Mouse (Mus musculus): ENCODE data around the gene Ptn. TPM values are rescaled to one million over a fixed set of nuclear protein-coding genes. Genes with fewer than 3 reads are reported as not detected.
"Not testable (repeated sequence)": the region's sequence is repeated elsewhere in the genome, so short reads cannot be mapped to it uniquely, and the experiment has no call there.

The Ptn gene
- polyA plus RNA-seq, 1 experiment from 2014 or later, result 622 TPM

DNA sequence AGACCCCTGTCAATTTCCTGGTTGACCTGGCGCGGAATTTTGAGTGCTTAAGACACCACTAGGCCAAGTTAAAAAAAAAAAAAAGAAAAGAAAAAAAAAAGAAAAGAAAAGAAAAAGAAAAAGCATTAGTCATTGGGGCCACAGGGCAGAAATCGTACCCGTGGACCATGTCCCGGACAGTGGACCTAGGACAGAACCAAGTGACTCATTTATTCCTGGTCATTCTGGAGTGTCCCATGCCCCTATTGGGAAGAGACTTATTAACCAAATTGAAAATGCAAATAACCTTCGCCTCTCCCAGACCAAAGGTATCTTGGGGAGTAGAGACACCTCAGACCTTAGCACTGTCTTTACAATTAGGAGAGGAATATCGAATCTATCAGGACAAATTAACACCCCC, 80.2 kb downstream of the Ptn start:
- not testable (repeated sequence) for H3K9ac ChIP-seq; H3K27ac ChIP-seq (replicated peaks); H3K4me3 ChIP-seq; ATAC-seq (ENCODE audit: low read depth); H3K4me1 ChIP-seq (replicated peaks); H3K4me2 ChIP-seq; H3K27me3 ChIP-seq
- H3K36me3 ChIP-seq, result peaks cover 69% of the 10 kb centered on the region
- WGBS, result 97% methylated on average over 7 of the region's 7 CpGs
- peaks cover 20% of the 10 kb centered on the region for H3K9me3 ChIP-seq

- ATAC-seq (ENCODE audit: low read depth), result no peak
- no peak overlapping the region for H3K9ac ChIP-seq
Measured at GRCm38 (mm10) chr6:36728079-36728478, 81.9 kb downstream of the Ptn start.

GRCm38 (mm10) chr6:36725509-36726160, 84.4 kb downstream of the Ptn start:
- no peak overlapping the region for H3K4me3 ChIP-seq
- no peak overlapping the region for H3K27ac ChIP-seq (replicated peaks)
- peaks cover 19% of the 10 kb centered on the region for H3K4me1 ChIP-seq (replicated peaks)
- H3K4me2 ChIP-seq, result no peak overlapping the region
- peaks cover 3% of the 10 kb centered on the region; the same call in 1 of the 2 replicates for H3K9me3 ChIP-seq
- no peak overlapping the region for H3K9ac ChIP-seq
- no peaks in the 10 kb centered on the region for H3K27me3 ChIP-seq
- no peak for ATAC-seq (ENCODE audit: low read depth)
- WGBS, result 71% methylated on average over 3 of the region's 3 CpGs
- peaks cover 31% of the 10 kb centered on the region for H3K36me3 ChIP-seq

More at GRCm38 (mm10) chr6:36728079-36728478, 81.9 kb downstream of the Ptn start:
- H3K36me3 ChIP-seq, result peaks cover 56% of the 10 kb centered on the region
- WGBS, result 74% methylated on average over 7 of the region's 7 CpGs
- 0 out of 2 replicates have a peak overlapping the region, but pooled peaks have one; percentile 1 for H3K27ac ChIP-seq (replicated peaks)
- H3K27me3 ChIP-seq, result no peaks in the 10 kb centered on the region
- peaks cover 20% of the 10 kb centered on the region for H3K9me3 ChIP-seq
- H3K4me2 ChIP-seq, result no peak overlapping the region
- no peak overlapping the region for H3K4me3 ChIP-seq
- peaks cover 8% of the 10 kb centered on the region for H3K4me1 ChIP-seq (replicated peaks)

- peak; percentile 91 for ATAC-seq (ENCODE audit: low read depth)
- H3K4me1 ChIP-seq (replicated peaks), result peaks cover 19% of the 10 kb centered on the region
- peaks cover 24% of the 10 kb centered on the region for H3K36me3 ChIP-seq
- 42% methylated on average over 5 of the region's 5 CpGs for WGBS
- no peak overlapping the region for H3K9ac ChIP-seq
- no peaks in the 10 kb centered on the region for H3K27me3 ChIP-seq
- H3K4me2 ChIP-seq, result no peak overlapping the region
- no peaks in the 10 kb centered on the region for H3K9me3 ChIP-seq
- peak overlapping the region; percentile 70 for H3K27ac ChIP-seq (replicated peaks)
- H3K4me3 ChIP-seq, result no peak overlapping the region
Measured at GRCm38 (mm10) chr6:36722769-36723549, 87.1 kb downstream of the Ptn start.

- peaks cover 43% of the 10 kb centered on the region for H3K36me3 ChIP-seq
- no peak overlapping the region for H3K4me2 ChIP-seq
- 85% methylated on average over 4 of the region's 4 CpGs for WGBS
- ATAC-seq (ENCODE audit: low read depth), result no peak
- no peaks in the 10 kb centered on the region for H3K27me3 ChIP-seq
- H3K4me3 ChIP-seq, result no peak overlapping the region
- H3K27ac ChIP-seq (replicated peaks), result no peak overlapping the region
- H3K9ac ChIP-seq, result no peak overlapping the region
- no peaks in the 10 kb centered on the region for H3K4me1 ChIP-seq (replicated peaks)
- no peaks in the 10 kb centered on the region for H3K9me3 ChIP-seq
Measured at GRCm38 (mm10) chr6:36713329-36713728, 96.7 kb downstream of the Ptn start.

- Histone ChIP-seq H3K9ac (no peak overlapping the region), H3K4me3 (no peak overlapping the region), H3K36me3 (no peaks in the 10 kb centered on the region), H3K27ac (replicated peaks) (no peak overlapping the region), H3K27me3 (no peaks in the 10 kb centered on the region), H3K9me3 (no peaks in the 10 kb centered on the region), H3K4me1 (replicated peaks) (no peaks in the 10 kb centered on the region; the same call in 1 of the 2 replicates), H3K4me2 (no peak overlapping the region)
- 38% methylated on average over 3 of the region's 3 CpGs for WGBS
- no peak for ATAC-seq (ENCODE audit: low read depth)
Measured at GRCm38 (mm10) chr6:36695481-36695880, 114.5 kb downstream of the Ptn start.

DNA sequence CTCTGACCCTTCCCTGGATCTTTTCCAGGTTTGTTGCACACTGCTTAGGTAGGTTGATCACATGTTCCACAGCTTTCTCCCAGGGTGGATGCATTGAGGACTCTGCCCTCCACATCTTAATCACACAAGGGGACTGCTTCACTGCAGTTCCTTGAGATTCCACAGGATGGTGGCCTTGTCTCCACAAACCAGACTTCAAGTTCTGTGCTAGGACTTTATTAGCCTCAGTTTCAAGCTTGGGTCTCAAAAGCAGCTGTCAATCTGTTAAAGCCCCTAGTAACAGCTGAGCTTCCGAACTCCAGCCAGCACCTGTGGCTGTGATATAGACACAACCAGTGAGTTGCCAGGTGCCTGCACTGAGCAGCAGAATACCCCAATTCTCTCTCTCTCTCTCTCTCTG, 118.5 kb downstream of the Ptn start:
- H3K27ac ChIP-seq (replicated peaks), result no peak overlapping the region
- no peak overlapping the region for H3K9ac ChIP-seq
- WGBS, result 4% methylated on average over 1 of the region's 1 CpGs
- H3K4me3 ChIP-seq, result no peak overlapping the region
- no peak overlapping the region for H3K4me2 ChIP-seq
- no peaks in the 10 kb centered on the region for H3K9me3 ChIP-seq
- ATAC-seq (ENCODE audit: low read depth), result peak; percentile 81; the same call in 1 of the 2 replicates
- no peaks in the 10 kb centered on the region; the same call in 1 of the 2 replicates for H3K4me1 ChIP-seq (replicated peaks)
- H3K36me3 ChIP-seq, result no peaks in the 10 kb centered on the region
- no peaks in the 10 kb centered on the region for H3K27me3 ChIP-seq

- Histone ChIP-seq H3K9me3 (no peaks in the 10 kb centered on the region), H3K9ac (no peak overlapping the region), H3K4me1 (replicated peaks) (no peaks in the 10 kb centered on the region; the same call in 1 of the 2 replicates), H3K27ac (replicated peaks) (no peak overlapping the region), H3K4me3 (no peak overlapping the region), H3K4me2 (no peak overlapping the region), H3K36me3 (no peaks in the 10 kb centered on the region), H3K27me3 (no peaks in the 10 kb centered on the region)
- no peak for ATAC-seq (ENCODE audit: low read depth)
- 90% methylated on average over 4 of the region's 4 CpGs for WGBS
Measured at GRCm38 (mm10) chr6:36690941-36691340, 119.1 kb downstream of the Ptn start.

DNA sequence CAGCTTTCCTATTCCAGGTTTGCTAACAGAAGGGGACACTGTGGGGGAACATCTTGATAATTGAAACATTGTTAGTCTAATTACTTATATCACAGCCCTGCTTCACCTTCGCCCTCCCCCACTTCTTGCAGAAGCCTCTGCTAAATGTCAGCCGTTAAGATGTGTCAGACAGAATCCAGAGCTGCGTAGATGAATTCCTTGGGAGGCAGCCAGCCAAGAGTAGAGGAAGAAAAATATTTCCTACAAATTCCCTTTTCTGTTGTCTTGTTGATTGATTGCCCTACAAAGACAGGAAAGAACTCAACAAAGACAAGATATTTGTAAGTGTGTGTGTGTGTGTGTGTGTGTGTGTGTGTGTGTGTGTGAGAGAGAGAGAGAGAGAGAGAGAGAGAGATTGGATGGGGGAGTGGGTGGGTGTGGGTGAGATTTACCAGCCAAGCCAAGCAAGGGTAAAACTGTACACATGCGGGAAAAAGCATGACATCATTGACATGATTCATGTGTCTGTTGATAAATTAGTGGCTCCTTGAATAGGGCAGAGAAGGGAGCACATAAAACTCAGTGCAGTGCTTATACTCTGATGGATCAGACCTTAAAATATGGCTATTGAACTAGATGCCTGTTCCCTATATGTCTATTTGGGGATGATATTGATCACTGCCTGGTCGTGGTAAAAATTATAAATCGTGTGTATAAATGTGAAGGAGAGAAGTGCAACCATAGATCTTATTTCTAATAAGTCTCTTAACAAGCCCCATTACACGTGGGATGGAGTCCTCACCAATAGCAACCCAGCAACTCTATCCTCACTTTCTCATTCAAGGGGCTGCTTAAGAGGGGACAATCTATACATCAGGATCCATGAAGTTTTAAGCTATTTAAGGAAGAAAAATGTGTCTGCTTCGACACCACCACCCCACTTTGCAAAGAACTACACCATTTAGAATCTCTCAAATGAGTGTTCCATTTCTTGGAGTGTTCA, 133.0 kb downstream of the Ptn start:
- peak; percentile 72; the same call in 1 of the 2 replicates for ATAC-seq (ENCODE audit: low read depth)
- no peaks in the 10 kb centered on the region for H3K9me3 ChIP-seq
- no peaks in the 10 kb centered on the region for H3K27me3 ChIP-seq
- H3K36me3 ChIP-seq, result no peaks in the 10 kb centered on the region
- no peak overlapping the region for H3K9ac ChIP-seq
- peak overlapping the region; percentile 38; the same call in 1 of the 2 replicates for H3K27ac ChIP-seq (replicated peaks)
- WGBS, result 59% methylated on average over 8 of the region's 8 CpGs
- peaks cover 22% of the 10 kb centered on the region for H3K4me1 ChIP-seq (replicated peaks)
- no peak overlapping the region for H3K4me2 ChIP-seq
- no peak overlapping the region for H3K4me3 ChIP-seq

DNA sequence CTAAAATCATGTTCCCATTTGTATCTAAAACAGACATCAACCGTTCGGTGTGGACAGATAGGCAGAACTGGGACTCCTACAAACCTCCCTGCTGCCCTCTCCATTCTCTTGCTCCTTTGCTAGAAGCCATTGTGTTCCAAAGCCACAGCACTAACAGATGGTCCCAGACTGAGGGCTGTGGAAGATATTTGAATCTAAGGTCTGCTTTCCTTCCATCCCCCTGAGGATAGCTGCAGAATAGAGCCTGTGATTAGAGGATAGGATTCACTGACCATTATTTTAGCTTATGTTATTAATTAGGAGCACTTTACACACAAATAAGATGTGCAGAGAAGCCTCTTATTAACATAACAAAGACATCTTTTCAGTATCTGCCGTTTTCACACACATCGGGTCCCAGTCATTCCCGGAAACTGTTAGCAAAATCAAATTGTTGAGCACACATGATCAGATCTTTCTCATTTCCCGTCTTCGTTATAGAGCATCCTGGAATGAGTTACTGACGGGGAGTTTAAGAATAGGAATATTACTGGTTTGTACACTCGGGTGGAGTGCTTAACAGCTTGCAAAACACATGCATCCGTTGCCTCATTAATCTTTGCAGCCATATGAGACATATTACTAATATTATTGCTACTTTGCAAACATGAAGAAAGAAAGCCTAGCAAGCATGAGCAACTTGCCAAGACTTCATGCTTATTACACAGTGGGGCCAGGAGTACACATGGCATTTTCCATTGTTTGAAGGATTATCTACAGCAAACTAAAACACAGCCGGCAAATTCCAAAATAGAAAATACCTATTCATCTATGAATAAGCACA, 137.4 kb downstream of the Ptn start:
- H3K36me3 ChIP-seq, result no peaks in the 10 kb centered on the region
- WGBS, result 53% methylated on average over 11 of the region's 11 CpGs

DNA sequence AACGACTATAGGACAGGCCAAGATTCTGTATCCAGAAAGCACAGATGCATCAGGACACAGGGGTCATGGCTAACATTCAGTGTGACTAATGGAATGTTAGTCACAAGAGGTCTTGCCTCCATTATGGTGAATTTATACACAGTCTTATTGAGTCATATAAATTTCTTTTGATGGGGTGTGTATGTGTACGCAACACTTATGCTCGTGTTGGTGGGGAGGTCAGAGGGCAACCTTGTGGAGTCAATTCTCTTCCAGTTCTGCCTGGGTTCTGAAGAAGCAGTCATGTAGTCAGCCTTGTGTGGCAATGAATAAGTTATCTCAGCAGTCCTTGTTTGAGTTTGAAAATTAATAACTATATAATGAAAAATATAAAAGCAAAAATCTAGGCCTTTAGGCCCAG, 138.7 kb downstream of the Ptn start:
- no peaks in the 10 kb centered on the region for H3K9me3 ChIP-seq
- 0 out of 2 replicates have a peak, but pooled peaks cover 10% of the 10 kb centered on the region for H3K4me1 ChIP-seq (replicated peaks)
- H3K4me2 ChIP-seq, result no peak overlapping the region
- H3K27me3 ChIP-seq, result no peaks in the 10 kb centered on the region
- WGBS, result 82% methylated on average over 3 of the region's 3 CpGs
- no peak overlapping the region for H3K9ac ChIP-seq
- H3K27ac ChIP-seq (replicated peaks), result no peak overlapping the region
- ATAC-seq (ENCODE audit: low read depth), result no peak
- no peak overlapping the region for H3K4me3 ChIP-seq
- H3K36me3 ChIP-seq, result no peaks in the 10 kb centered on the region

More for the DNA sequence above, 137.4 kb downstream of the Ptn start:
- Histone ChIP-seq H3K4me3 (no peak overlapping the region), H3K4me2 (no peak overlapping the region), H3K9me3 (no peaks in the 10 kb centered on the region), H3K9ac (no peak overlapping the region), H3K4me1 (replicated peaks) (peaks cover 22% of the 10 kb centered on the region), H3K27ac (replicated peaks) (no peak overlapping the region), H3K27me3 (no peaks in the 10 kb centered on the region)
- no peak for ATAC-seq (ENCODE audit: low read depth)

Measured in neural tube, embryonic 13.5 days (tissue).